Mouse (Mus musculus): Measurements from ENCODE around the gene Atrnl1. TPM values are rescaled to one million over a fixed set of nuclear protein-coding genes. Genes with fewer than 3 reads are reported as not detected.

The Atrnl1 gene
- polyA plus RNA-seq, 1 experiment from 2014 or later, result 5.0 TPM

DNA sequence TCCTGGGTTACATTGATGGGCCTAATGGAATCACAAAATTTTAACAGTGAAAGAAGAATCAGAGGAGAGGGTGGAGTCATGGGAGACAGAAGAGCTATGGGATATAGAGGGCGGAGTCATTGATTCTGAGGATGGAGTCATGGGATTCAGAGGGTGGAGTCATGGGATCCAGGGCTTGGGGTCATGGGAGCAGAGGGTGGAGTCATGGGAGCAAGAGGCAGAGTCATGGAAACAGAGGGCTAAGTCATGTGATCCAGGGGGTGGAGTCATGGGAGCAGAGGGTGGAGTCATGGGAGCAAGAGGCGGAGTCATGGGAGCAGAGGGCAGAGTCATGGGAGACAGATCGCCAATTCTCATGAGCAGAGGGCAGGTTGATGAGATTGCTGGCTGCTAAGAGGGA is 343.3 kb downstream of the Atrnl1 start:
- ATAC-seq (replicated peaks; ENCODE audit: low FRiP score) (no peak), DNase-seq (ENCODE audit: low spot score) (no peak)
- Histone ChIP-seq H3K9me3 (ENCODE audit: control insufficient read depth, low read length) (no peaks in the 10 kb centered on the region), H3K4me1 (replicated peaks; ENCODE audit: control insufficient read depth, insufficient read depth, low read length) (no peaks in the 10 kb centered on the region), H3K4me2 (ENCODE audit: low read depth, low read length, severe bottlenecking) (no peak overlapping the region), H3K36me3 (ENCODE audit: control insufficient read depth, insufficient read depth, low read length) (no peaks in the 10 kb centered on the region), H3K27ac (ENCODE audit: low read depth, low read length) (no peak overlapping the region), H3K27me3 (ENCODE audit: control insufficient read depth, insufficient read depth, low read length) (no peaks in the 10 kb centered on the region), H3K4me3 (ENCODE audit: low read depth, low read length) (no peak overlapping the region), H3K9ac (ENCODE audit: low read length) (no peak overlapping the region)
- WGBS, result 97% methylated on average over 3 of the region's 3 CpGs

DNA sequence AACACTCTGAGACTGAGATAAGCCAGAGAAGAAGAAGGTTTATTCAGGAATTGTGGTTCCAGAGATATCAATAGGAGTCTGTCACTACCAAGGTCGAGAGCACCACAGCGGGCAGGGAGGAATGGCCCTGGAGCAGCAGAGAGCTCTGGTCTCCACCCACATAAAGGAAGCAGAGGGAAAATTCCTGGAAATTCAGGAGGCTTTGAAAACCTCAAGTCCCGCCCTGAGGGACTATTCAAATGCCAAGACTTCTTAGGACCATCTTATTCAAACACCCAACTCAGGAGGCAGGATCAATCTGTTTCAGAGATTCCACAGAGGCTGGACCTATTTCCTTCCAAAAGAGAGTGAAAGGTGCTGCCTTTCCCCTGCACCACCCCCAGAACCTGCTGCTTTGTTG is 345.6 kb downstream of the Atrnl1 start:
- H3K36me3 ChIP-seq (ENCODE audit: control insufficient read depth, insufficient read depth, low read length), result no peaks in the 10 kb centered on the region
- H3K9me3 ChIP-seq (ENCODE audit: control insufficient read depth, low read length), result no peaks in the 10 kb centered on the region
- no peaks in the 10 kb centered on the region for H3K27me3 ChIP-seq (ENCODE audit: control insufficient read depth, insufficient read depth, low read length)
- no peaks in the 10 kb centered on the region; the same call in 1 of the 2 replicates for H3K4me1 ChIP-seq (replicated peaks; ENCODE audit: control insufficient read depth, insufficient read depth, low read length)
- no peak overlapping the region for H3K27ac ChIP-seq (ENCODE audit: low read depth, low read length)
- H3K4me3 ChIP-seq (ENCODE audit: low read depth, low read length), result no peak overlapping the region
- WGBS, result 88% methylated on average over 3 of the region's 3 CpGs
- H3K4me2 ChIP-seq (ENCODE audit: low read depth, low read length, severe bottlenecking), result no peak overlapping the region
- ATAC-seq (replicated peaks; ENCODE audit: low FRiP score) (no peak), DNase-seq (ENCODE audit: low spot score) (no peak)
- H3K9ac ChIP-seq (ENCODE audit: low read length), result no peak overlapping the region

DNA sequence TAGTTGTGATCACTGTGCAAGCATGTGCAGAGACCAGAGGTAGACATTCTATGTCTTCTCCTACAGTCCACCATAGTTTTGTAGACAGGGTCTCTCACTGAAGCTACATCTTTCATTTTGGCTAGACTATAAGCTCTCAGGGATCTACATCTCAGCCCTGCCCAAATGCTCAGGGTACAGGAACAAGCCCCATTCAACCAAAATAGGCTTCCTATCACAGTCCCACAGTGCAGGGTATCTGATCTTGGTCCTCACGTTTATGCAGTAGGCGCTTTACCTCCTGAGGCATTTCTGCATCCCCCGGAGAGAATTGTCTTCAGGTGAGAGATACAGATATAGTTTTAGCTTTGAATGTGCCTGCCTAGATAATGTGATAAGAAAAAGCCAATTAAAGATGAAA is 346.5 kb downstream of the Atrnl1 start:
- ATAC-seq (replicated peaks; ENCODE audit: low FRiP score) (no peak), DNase-seq (ENCODE audit: low spot score) (no peak)
- Histone ChIP-seq H3K9ac (ENCODE audit: low read length) (no peak overlapping the region), H3K36me3 (ENCODE audit: control insufficient read depth, insufficient read depth, low read length) (no peaks in the 10 kb centered on the region), H3K27ac (ENCODE audit: low read depth, low read length) (no peak overlapping the region), H3K27me3 (ENCODE audit: control insufficient read depth, insufficient read depth, low read length) (no peaks in the 10 kb centered on the region), H3K9me3 (ENCODE audit: control insufficient read depth, low read length) (no peaks in the 10 kb centered on the region), H3K4me1 (replicated peaks; ENCODE audit: control insufficient read depth, insufficient read depth, low read length) (peaks cover 7% of the 10 kb centered on the region; the same call in 1 of the 2 replicates), H3K4me3 (ENCODE audit: low read depth, low read length) (no peak overlapping the region), H3K4me2 (ENCODE audit: low read depth, low read length, severe bottlenecking) (no peak overlapping the region)
- WGBS, result 91% methylated on average over 3 of the region's 3 CpGs

DNA sequence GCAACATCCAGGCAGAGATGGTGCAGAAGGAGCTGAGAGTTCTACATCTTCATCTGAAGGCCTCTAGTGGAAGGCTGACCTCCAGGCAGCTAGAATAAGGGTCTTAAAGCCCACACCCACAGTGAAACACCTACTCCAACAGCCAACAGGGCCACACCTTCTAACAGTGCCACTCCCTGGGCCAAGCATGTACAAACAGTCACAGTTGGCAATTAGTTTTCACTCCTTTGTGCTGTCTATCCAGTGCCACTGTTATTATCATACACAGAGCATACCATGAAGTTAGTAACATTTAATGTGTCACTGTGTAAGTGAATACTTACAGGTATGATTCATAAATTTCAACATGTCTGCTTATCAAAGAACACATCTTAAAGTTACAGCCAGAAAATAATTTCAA is 347.3 kb downstream of the Atrnl1 start:
- ATAC-seq (replicated peaks; ENCODE audit: low FRiP score) (no peak), DNase-seq (ENCODE audit: low spot score) (no peak)
- Histone ChIP-seq H3K27ac (ENCODE audit: low read depth, low read length) (no peak overlapping the region), H3K4me1 (replicated peaks; ENCODE audit: control insufficient read depth, insufficient read depth, low read length) (peaks cover 12% of the 10 kb centered on the region; the same call in 1 of the 2 replicates), H3K9ac (ENCODE audit: low read length) (no peak overlapping the region), H3K4me3 (ENCODE audit: low read depth, low read length) (no peak overlapping the region), H3K4me2 (ENCODE audit: low read depth, low read length, severe bottlenecking) (no peak overlapping the region), H3K9me3 (ENCODE audit: control insufficient read depth, low read length) (no peaks in the 10 kb centered on the region), H3K27me3 (ENCODE audit: control insufficient read depth, insufficient read depth, low read length) (no peaks in the 10 kb centered on the region), H3K36me3 (ENCODE audit: control insufficient read depth, insufficient read depth, low read length) (no peaks in the 10 kb centered on the region)

DNA sequence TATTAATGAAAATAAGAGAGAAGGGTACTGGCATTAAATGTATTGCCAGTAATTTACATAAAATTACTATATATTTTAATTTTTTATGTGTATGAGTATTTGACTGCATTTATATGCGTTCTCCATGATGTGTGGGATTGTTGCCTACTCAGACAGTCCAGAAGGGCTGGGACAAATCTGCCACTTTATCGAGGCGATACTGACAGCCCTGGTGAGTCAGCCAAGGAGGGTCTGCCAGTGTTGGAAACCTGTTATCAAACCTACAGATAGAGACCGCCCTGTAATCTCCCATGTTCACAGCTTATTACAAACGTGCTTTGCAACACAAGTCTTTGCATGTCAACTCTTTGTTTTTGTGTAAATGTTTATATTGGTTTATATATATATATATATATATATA is 347.9 kb downstream of the Atrnl1 start:
- no peak overlapping the region for H3K4me2 ChIP-seq (ENCODE audit: low read depth, low read length, severe bottlenecking)
- no peak overlapping the region for H3K9ac ChIP-seq (ENCODE audit: low read length)
- no peak overlapping the region for H3K4me3 ChIP-seq (ENCODE audit: low read depth, low read length)
- no peaks in the 10 kb centered on the region for H3K9me3 ChIP-seq (ENCODE audit: control insufficient read depth, low read length)
- 91% methylated on average over 5 of the region's 5 CpGs for WGBS
- peaks cover 12% of the 10 kb centered on the region; the same call in 1 of the 2 replicates for H3K4me1 ChIP-seq (replicated peaks; ENCODE audit: control insufficient read depth, insufficient read depth, low read length)
- no peaks in the 10 kb centered on the region for H3K36me3 ChIP-seq (ENCODE audit: control insufficient read depth, insufficient read depth, low read length)
- ATAC-seq (replicated peaks; ENCODE audit: low FRiP score) (no peak), DNase-seq (ENCODE audit: low spot score) (no peak)
- no peaks in the 10 kb centered on the region for H3K27me3 ChIP-seq (ENCODE audit: control insufficient read depth, insufficient read depth, low read length)
- no peak overlapping the region for H3K27ac ChIP-seq (ENCODE audit: low read depth, low read length)

DNA sequence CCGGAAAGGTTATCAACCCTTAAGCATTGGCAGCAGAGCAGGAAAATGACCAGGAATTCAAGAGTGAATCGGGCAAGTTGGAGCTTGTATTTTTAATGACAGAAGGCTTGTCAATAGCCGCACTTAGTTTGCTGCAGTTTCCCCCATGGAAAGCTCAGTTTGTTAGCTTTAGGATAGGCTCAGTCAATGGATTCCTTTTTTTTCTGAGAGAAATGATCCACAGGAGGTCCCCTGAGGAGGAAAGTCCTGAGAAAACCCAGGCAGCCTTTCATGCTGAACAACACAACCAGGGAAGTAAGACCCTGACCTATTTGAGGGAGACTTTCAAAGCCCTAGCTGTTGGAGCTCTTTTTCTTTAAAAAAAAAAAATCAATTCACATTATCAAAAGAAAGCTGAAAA is 350.5 kb downstream of the Atrnl1 start:
- Histone ChIP-seq H3K27ac (ENCODE audit: low read depth, low read length) (0 out of 2 replicates have a peak overlapping the region, but pooled peaks have one; percentile 9), H3K36me3 (ENCODE audit: control insufficient read depth, insufficient read depth, low read length) (no peaks in the 10 kb centered on the region), H3K4me1 (replicated peaks; ENCODE audit: control insufficient read depth, insufficient read depth, low read length) (peaks cover 12% of the 10 kb centered on the region; the same call in 1 of the 2 replicates), H3K4me3 (ENCODE audit: low read depth, low read length) (no peak overlapping the region), H3K4me2 (ENCODE audit: low read depth, low read length, severe bottlenecking) (no peak overlapping the region), H3K9ac (ENCODE audit: low read length) (no peak overlapping the region), H3K9me3 (ENCODE audit: control insufficient read depth, low read length) (no peaks in the 10 kb centered on the region), H3K27me3 (ENCODE audit: control insufficient read depth, insufficient read depth, low read length) (no peaks in the 10 kb centered on the region)
- DNase-seq (ENCODE audit: low spot score) (no peak), ATAC-seq (replicated peaks; ENCODE audit: low FRiP score) (no peak)
- 12% methylated on average over 3 of the region's 3 CpGs for WGBS

DNA sequence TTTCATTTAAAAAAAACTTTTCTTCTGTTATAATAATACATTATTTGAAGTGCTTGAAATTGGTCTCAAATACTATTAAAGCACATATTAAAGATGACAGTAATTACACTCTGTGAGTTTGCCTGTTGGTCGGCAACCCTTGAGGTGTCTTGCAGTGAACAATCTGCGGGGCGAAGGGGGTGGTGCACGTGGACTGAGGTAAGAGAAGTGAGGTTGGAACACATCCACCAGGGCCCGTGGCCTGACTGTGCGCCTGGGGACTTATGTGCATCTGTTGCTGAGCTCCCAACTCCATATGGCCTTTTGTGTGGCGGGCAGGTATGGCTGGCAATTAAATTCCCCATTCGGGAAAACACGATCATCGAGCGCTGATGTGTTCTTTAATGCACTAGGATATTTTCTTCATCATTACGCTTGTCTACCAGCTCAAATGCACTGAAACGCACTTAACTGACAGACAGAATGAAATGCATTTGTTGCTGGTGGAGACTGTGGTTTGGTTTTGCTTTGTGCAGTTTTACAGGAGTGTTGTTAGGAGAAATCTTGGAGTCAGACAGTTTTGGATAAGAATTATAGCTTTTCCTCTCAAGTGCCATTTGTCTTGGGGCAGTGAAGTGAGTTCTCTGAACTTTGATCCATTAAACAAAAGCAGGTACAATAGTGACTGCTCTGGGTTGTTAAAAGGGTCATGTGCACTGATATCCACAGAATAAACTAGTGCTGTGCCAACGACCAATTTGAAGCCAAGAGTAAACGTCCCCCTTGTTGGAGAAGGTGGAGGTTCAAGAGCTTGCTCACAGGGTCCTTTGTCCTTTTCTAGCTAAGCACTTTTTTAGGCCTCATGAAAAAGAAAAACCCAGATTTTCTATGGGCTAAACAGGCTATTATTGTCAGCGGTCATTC is 351.2 kb downstream of the Atrnl1 start:
- peaks cover 12% of the 10 kb centered on the region; the same call in 1 of the 2 replicates for H3K4me1 ChIP-seq (replicated peaks; ENCODE audit: control insufficient read depth, insufficient read depth, low read length)
- no peaks in the 10 kb centered on the region for H3K36me3 ChIP-seq (ENCODE audit: control insufficient read depth, insufficient read depth, low read length)
- H3K27me3 ChIP-seq (ENCODE audit: control insufficient read depth, insufficient read depth, low read length), result no peaks in the 10 kb centered on the region
- ATAC-seq (replicated peaks; ENCODE audit: low FRiP score) (0 out of 2 replicates have a peak, but pooled peaks have one; percentile 30), DNase-seq (ENCODE audit: low spot score) (peak; percentile 66)
- no peak overlapping the region for H3K4me3 ChIP-seq (ENCODE audit: low read depth, low read length)
- peak overlapping the region; percentile 66 for H3K27ac ChIP-seq (ENCODE audit: low read depth, low read length)
- H3K9me3 ChIP-seq (ENCODE audit: control insufficient read depth, low read length), result no peaks in the 10 kb centered on the region
- H3K9ac ChIP-seq (ENCODE audit: low read length), result no peak overlapping the region
- H3K4me2 ChIP-seq (ENCODE audit: low read depth, low read length, severe bottlenecking), result no peak overlapping the region
- 36% methylated on average over 16 of the region's 16 CpGs for WGBS

DNA sequence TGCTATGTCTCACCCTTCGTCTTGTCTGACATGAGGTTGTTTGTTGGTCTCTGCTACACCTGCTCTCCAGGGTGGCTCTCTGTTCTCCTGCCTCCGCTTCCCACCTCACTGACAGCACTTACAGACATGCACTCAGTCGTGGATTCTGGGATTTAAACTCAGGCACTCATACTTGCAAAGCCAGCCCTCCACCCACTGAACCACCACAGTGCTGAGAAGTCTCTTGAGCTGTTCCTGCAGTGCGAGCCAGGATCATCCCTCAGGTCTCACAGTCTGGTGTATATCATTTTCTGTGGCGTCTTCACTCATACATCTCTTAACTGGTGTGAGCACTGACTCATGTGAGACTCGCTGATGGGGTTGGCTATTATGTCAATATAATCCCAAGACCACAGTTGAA is 353.0 kb downstream of the Atrnl1 start:
- no peaks in the 10 kb centered on the region for H3K27me3 ChIP-seq (ENCODE audit: control insufficient read depth, insufficient read depth, low read length)
- DNase-seq (ENCODE audit: low spot score), result no peak
- H3K9ac ChIP-seq (ENCODE audit: low read length), result no peak overlapping the region
- no peaks in the 10 kb centered on the region for H3K36me3 ChIP-seq (ENCODE audit: control insufficient read depth, insufficient read depth, low read length)
- 82% methylated on average over 6 of the region's 6 CpGs for WGBS
- no peak for ATAC-seq (replicated peaks; ENCODE audit: low FRiP score)
- H3K4me3 ChIP-seq (ENCODE audit: low read depth, low read length), result no peak overlapping the region
- no peaks in the 10 kb centered on the region for H3K9me3 ChIP-seq (ENCODE audit: control insufficient read depth, low read length)
- peaks cover 12% of the 10 kb centered on the region; the same call in 1 of the 2 replicates for H3K4me1 ChIP-seq (replicated peaks; ENCODE audit: control insufficient read depth, insufficient read depth, low read length)
- no peak overlapping the region for H3K4me2 ChIP-seq (ENCODE audit: low read depth, low read length, severe bottlenecking)
- H3K27ac ChIP-seq (ENCODE audit: low read depth, low read length), result no peak overlapping the region

DNA sequence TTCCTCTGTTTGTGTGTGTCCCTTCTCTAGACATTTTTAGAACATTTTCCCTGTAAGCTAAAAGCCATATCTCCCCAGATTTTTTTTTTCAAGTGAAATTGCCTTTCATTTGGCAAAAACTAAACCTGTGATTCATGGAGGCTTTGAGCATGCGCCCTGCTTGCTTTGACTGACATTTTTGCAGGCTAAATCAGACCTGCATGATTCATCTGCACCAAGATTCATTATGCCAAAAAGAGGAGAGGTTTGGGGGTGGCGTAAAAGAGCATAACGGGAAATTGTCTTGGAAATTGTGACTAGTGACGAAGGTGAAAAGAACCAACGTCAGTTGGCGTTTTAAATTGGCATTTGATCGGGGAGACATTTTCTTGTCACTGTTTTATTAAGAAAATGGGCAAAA is 358.9 kb downstream of the Atrnl1 start:
- H3K4me1 ChIP-seq (replicated peaks; ENCODE audit: control insufficient read depth, insufficient read depth, low read length), result no peaks in the 10 kb centered on the region
- ATAC-seq (replicated peaks; ENCODE audit: low FRiP score), result no peak
- H3K27ac ChIP-seq (ENCODE audit: low read depth, low read length), result no peak overlapping the region
- DNase-seq (ENCODE audit: low spot score), result no peak
- WGBS, result 91% methylated on average over 7 of the region's 7 CpGs
- H3K4me3 ChIP-seq (ENCODE audit: low read depth, low read length), result no peak overlapping the region
- no peaks in the 10 kb centered on the region for H3K27me3 ChIP-seq (ENCODE audit: control insufficient read depth, insufficient read depth, low read length)
- H3K9ac ChIP-seq (ENCODE audit: low read length), result no peak overlapping the region
- no peaks in the 10 kb centered on the region for H3K9me3 ChIP-seq (ENCODE audit: control insufficient read depth, low read length)
- no peak overlapping the region for H3K4me2 ChIP-seq (ENCODE audit: low read depth, low read length, severe bottlenecking)
- no peaks in the 10 kb centered on the region for H3K36me3 ChIP-seq (ENCODE audit: control insufficient read depth, insufficient read depth, low read length)

Measured in forebrain, embryonic 11.5 days (tissue).